In the genomic region with DNA sequence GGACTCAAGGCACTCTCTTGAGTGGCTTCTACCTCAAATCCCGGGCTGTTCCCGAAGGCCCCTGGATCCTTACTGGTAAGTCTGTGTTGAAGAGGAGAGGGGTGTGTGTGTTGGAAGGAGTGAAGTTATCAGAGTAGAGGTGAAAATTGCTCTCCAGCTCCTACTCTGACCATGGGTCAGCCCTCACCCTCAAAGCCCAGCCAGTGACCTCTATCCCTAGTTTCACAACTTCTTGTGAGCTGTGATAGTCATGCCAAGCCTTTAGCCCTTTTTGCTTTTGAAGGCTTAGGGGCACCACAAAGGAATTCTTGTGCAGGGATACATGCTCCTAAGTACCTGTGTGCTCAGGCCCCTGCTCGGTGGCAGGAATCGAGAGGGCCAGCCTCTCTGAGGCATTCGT, we compare ENCODE assay signal across 38 mouse cellular contexts. TPM values are rescaled to one million over a fixed set of nuclear protein-coding genes. Genes with fewer than 3 reads are reported as not detected.
A peak's percentile ranks its signal among the peaks of the same experiment; 100 is the strongest.
DNase-seq lines count a peak whose midpoint lies in the region; ATAC-seq and TF ChIP-seq lines count a peak whose summit lies in the region.
"Had no signal": no experiment of that assay in that cellular context is flagged by ENCODE, and none has a peak within 500 bp of the region (broad histone marks: within the 10 kb centered on the region; RNA-seq: fewer than 3 reads in every experiment).

No protein-coding gene starts in this region.

- peaks cover 8% of the 10 kb centered on the region for H3K4me1 ChIP-seq in liver, adult 2 months (ENCODE audit: control insufficient read depth, insufficient read depth, low read length)
- H3K4me1 ChIP-seq in liver, embryonic 12.5 days = no peaks in the 10 kb centered on the region
- H3K4me1 ChIP-seq: embryonic facial prominence, embryonic 12.5 days; heart, embryonic 13.5 days; liver, embryonic 15.5 days; megakaryocyte, embryonic 14.5 days; midbrain, embryonic 12.5 days; neural tube, embryonic 12.5 days had no signal

- WGBS in liver, adult 2 months = 66% methylated on average over 5 of the region's 5 CpGs
- WGBS in liver, embryonic 12.5 days (ENCODE audit: insufficient replicate concordance) = 49% methylated on average over 5 of the region's 5 CpGs

- no peak overlapping the region for H3K4me3 ChIP-seq in liver, adult 2 months (ENCODE audit: insufficient read depth, low read depth, low read length)
- H3K4me3 ChIP-seq in liver, embryonic 12.5 days = no peak overlapping the region
- H3K4me3 ChIP-seq: embryonic facial prominence, embryonic 12.5 days; heart, embryonic 13.5 days; layer of hippocampus, adult 2 months; liver, embryonic 15.5 days; megakaryocyte, embryonic 14.5 days; midbrain, embryonic 12.5 days; myocyte; neural tube, embryonic 12.5 days had no signal

- H3K4me2 ChIP-seq in liver, embryonic 12.5 days = no peak overlapping the region
- H3K4me2 ChIP-seq: embryonic facial prominence, embryonic 12.5 days; heart, embryonic 13.5 days; hindbrain, embryonic 14.5 days; liver, embryonic 15.5 days; midbrain, embryonic 12.5 days; neural tube, embryonic 12.5 days had no signal

- no peak overlapping the region for H3K27ac ChIP-seq in liver, adult 2 months (replicated peaks; ENCODE audit: insufficient read depth, low read depth, low read length)
- no peak overlapping the region for H3K27ac ChIP-seq in liver, embryonic 12.5 days
- H3K27ac ChIP-seq: embryonic facial prominence, embryonic 12.5 days; heart, embryonic 13.5 days; hindbrain, embryonic 14.5 days; layer of hippocampus, adult 2 months; liver, embryonic 15.5 days; midbrain, embryonic 12.5 days; neural tube, embryonic 12.5 days; stomach, postnatal 0 days had no signal

- peak; percentile 47 for DNase-seq in adrenal gland, postnatal 14 days
- no peak for DNase-seq in adrenal gland, postnatal 4 days (ENCODE audit: low spot score in 2 of 2)
- peak; percentile 83 for DNase-seq in liver, adult 2 months (ENCODE audit: extremely low read depth, low read depth, low spot score)
- DNase-seq in urinary bladder, postnatal 14 days (ENCODE audit: low spot score) = peak; percentile 2
- DNase-seq in urinary bladder, postnatal 25 days (ENCODE audit: low spot score) = no peak
- no peak for DNase-seq in T-cell, adult 2 months (ENCODE audit: low spot score)
- DNase-seq: cerebellum, adult 11-12 months; cerebellum, adult 9-11 months; embryo, embryonic 11 days; gastrocnemius, postnatal 36 days; heart, postnatal 10 days; kidney, postnatal 25 days; left cerebral cortex, postnatal 4 days; right cerebral cortex, adult 18-20 months; spleen, adult 18-20 months; thymus, adult 18-20 months; thymus, postnatal 25 days had no signal

- ATAC-seq in liver, embryonic 12.5 days = no peak
- ATAC-seq: CD4-positive, CD25-positive, alpha-beta regulatory T cell, adult 4 months; forebrain, embryonic 14.5 days; intestine, postnatal 0 days had no signal

- no peaks in the 10 kb centered on the region for H3K79me2 ChIP-seq in liver, adult 2 months (ENCODE audit: control insufficient read depth, insufficient read depth, low read length)

- no peak overlapping the region for H3K9ac ChIP-seq in liver, adult 2 months (ENCODE audit: low read depth, low read length)
- no peak overlapping the region for H3K9ac ChIP-seq in liver, embryonic 12.5 days
- H3K9ac ChIP-seq: embryonic facial prominence, embryonic 12.5 days; heart, embryonic 13.5 days; hindbrain, embryonic 14.5 days; liver, embryonic 15.5 days; midbrain, embryonic 12.5 days; neural tube, embryonic 12.5 days had no signal

- TF ChIP-seq CTCF in liver, adult 2 months (IDR thresholded peaks at IDR 0.05; ENCODE audit: low read depth, low read length) = no peak

- no peaks in the 10 kb centered on the region for H3K27me3 ChIP-seq in liver, adult 2 months (ENCODE audit: control insufficient read depth, insufficient read depth, low read length)
- no peaks in the 10 kb centered on the region for H3K27me3 ChIP-seq in liver, embryonic 12.5 days (replicated peaks)
- H3K27me3 ChIP-seq: embryonic facial prominence, embryonic 12.5 days; heart, embryonic 13.5 days; liver, embryonic 15.5 days; midbrain, embryonic 12.5 days; neural tube, embryonic 12.5 days had no signal

- no peak for TF ChIP-seq POLR2A in liver, adult 2 months (IDR thresholded peaks at IDR 0.05; ENCODE audit: extremely low read depth, insufficient read depth, low read length)

- no peaks in the 10 kb centered on the region for H3K9me3 ChIP-seq in liver, embryonic 12.5 days (replicated peaks)
- H3K9me3 ChIP-seq: embryonic facial prominence, embryonic 12.5 days; heart, embryonic 13.5 days; liver, embryonic 15.5 days; megakaryocyte, embryonic 14.5 days; midbrain, embryonic 12.5 days; neural tube, embryonic 12.5 days had no signal

- no peaks in the 10 kb centered on the region for H3K36me3 ChIP-seq in liver, adult 2 months (ENCODE audit: control insufficient read depth, insufficient read depth, low read length)
- H3K36me3 ChIP-seq in liver, embryonic 12.5 days = no peaks in the 10 kb centered on the region
- H3K36me3 ChIP-seq: embryonic facial prominence, embryonic 12.5 days; heart, embryonic 13.5 days; liver, embryonic 15.5 days; midbrain, embryonic 12.5 days; neural tube, embryonic 12.5 days had no signal

RNA-seq across cellular contexts. Expression of a gene that starts 24.6 kb away (rescaled TPM):
- total RNA-seq in adrenal gland, postnatal 14 days (2021) = not detected in 2 replicates
- total RNA-seq in adrenal gland, postnatal 4 days (2021) = not detected
- total RNA-seq in liver, adult 2 months (2014; rRNA removed) = 6.3 and 10.0 TPM in 2 replicates
- 2.7 and 7.4 TPM in 2 replicates for polyA plus RNA-seq in liver, adult 2 months (2012; rRNA removed)
- not detected in 2 replicates for polyA plus RNA-seq in liver, embryonic 12.5 days (2016; fragmentation: Nextera tagmentation; extraction: Ambion mirVana)
- total RNA-seq: gastrocnemius, postnatal 36 days; heart, adult 8-10 months; heart, postnatal 10 days; hematopoietic stem cell, adult 5-6 weeks; layer of hippocampus, adult 2 months; layer of hippocampus, postnatal 25 days; left cerebral cortex, adult 8-10 months; left cerebral cortex, postnatal 4 days; midbrain, postnatal 0 days had no signal
- polyA plus RNA-seq: embryonic facial prominence, embryonic 12.5 days; forebrain, embryonic 14.5 days; heart, embryonic 13.5 days; hindbrain, embryonic 14.5 days; kidney, embryonic 14.5 days; limb, embryonic 14.5 days; liver, embryonic 15.5 days; midbrain, embryonic 12.5 days; midbrain, postnatal 0 days; myocyte; neural tube, embryonic 12.5 days had no signal

RNA-seq across cellular contexts. Expression of a gene that starts 38.2 kb away (rescaled TPM):
- total RNA-seq in adrenal gland, postnatal 14 days (2021) = 15.4 and 19.7 TPM in 2 replicates
- 10 to 100 TPM; 10.1 to 11.7 TPM for total RNA-seq in adrenal gland, postnatal 4 days (2021)
- 38.3 and 72.7 TPM in 2 replicates for total RNA-seq in liver, adult 2 months (2014; rRNA removed)
- polyA plus RNA-seq in liver, adult 2 months (2012; rRNA removed) = 28.5 and 68.1 TPM in 2 replicates
- polyA plus RNA-seq in liver, embryonic 12.5 days (2016; fragmentation: Nextera tagmentation; extraction: Ambion mirVana) = 1.4 and 1.6 TPM in 2 replicates

RNA-seq across cellular contexts. Expression of a gene that starts 47.7 kb away (rescaled TPM):
- total RNA-seq in adrenal gland, postnatal 14 days (2021) = 1,163 and 1,199 TPM in 2 replicates
- total RNA-seq in adrenal gland, postnatal 4 days (2021) = 100 to 1,000 TPM; 377 to 414 TPM
- 126 and 149 TPM in 2 replicates for total RNA-seq in liver, adult 2 months (2014; rRNA removed)
- 157 and 288 TPM in 2 replicates for polyA plus RNA-seq in liver, adult 2 months (2012; rRNA removed)
- polyA plus RNA-seq in liver, embryonic 12.5 days (2016; fragmentation: Nextera tagmentation; extraction: Ambion mirVana) = 9.8 and 11.6 TPM in 2 replicates

RNA-seq across cellular contexts. Expression of a gene that starts 50.4 kb away (rescaled TPM):
- total RNA-seq in adrenal gland, postnatal 14 days (2021) = 2.9 and 3.2 TPM in 2 replicates
- 1 to 10 TPM; 3.3 to 3.7 TPM for total RNA-seq in adrenal gland, postnatal 4 days (2021)
- total RNA-seq in liver, adult 2 months (2014; rRNA removed) = 5.8 and 6.5 TPM in 2 replicates
- polyA plus RNA-seq in liver, adult 2 months (2012; rRNA removed) = 1.3 and 1.8 TPM in 2 replicates
- 1.8 and 2.3 TPM in 2 replicates for polyA plus RNA-seq in liver, embryonic 12.5 days (2016; fragmentation: Nextera tagmentation; extraction: Ambion mirVana)

RNA-seq across cellular contexts. Expression of a gene that starts 56.0 kb away (rescaled TPM):
- total RNA-seq in adrenal gland, postnatal 14 days (2021) = 92.3 and 99.1 TPM in 2 replicates
- 100 to 1,000 TPM; 109 to 116 TPM for total RNA-seq in adrenal gland, postnatal 4 days (2021)
- total RNA-seq in liver, adult 2 months (2014; rRNA removed) = 22.8 and 24.4 TPM in 2 replicates
- 15.6 and 19.0 TPM in 2 replicates for polyA plus RNA-seq in liver, adult 2 months (2012; rRNA removed)
- polyA plus RNA-seq in liver, embryonic 12.5 days (2016; fragmentation: Nextera tagmentation; extraction: Ambion mirVana) = 69.1 and 72.6 TPM in 2 replicates

Comparison
In these comparisons a context has a peak if more than half of its experiments do, and no peak if none do; other contexts are left out.
1. DNase-seq: peak in adrenal gland, postnatal 14 days (single experiment), liver, adult 2 months (single experiment) and urinary bladder, postnatal 14 days (single experiment); none in adrenal gland, postnatal 4 days (0 of 2), urinary bladder, postnatal 25 days (single experiment) and T-cell, adult 2 months (single experiment).